Mouse (Mus musculus): ENCODE results near the gene C5ar2. TPM values are rescaled to one million over a fixed set of nuclear protein-coding genes. Genes with fewer than 3 reads are reported as not detected.
A peak's percentile ranks its signal among the peaks of the same experiment; 100 is the strongest.

The C5ar2 gene
- total RNA-seq (2014; rRNA removed; ENCODE audit: low replicate concordance) = 0.04 and 0.65 TPM in 2 replicates
- 0.60 and 0.67 TPM in 2 replicates for polyA plus RNA-seq (2015; fragmentation: Nextera tagmentation; extraction: Ambion mirVana)

DNA sequence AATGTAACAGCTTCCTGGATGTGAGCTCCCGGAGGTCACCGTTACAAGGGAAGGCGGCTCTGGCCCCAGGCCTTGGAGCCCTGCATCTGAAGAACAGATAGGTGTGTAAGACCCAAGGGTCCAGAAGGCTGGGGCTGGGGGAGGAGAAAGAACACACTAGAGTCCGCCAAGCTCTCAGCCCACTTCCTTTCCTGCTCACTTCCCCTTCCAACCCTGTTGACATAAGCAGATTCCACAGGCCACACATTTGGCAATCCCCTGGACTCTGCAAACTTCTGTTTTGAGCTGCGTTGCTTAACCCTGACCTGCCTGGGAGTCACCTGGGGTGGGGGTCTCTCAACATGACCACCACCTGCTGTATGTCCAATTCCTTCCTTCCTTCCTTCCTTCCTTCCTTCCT lies at the start of gene C5ar2:
TSS of gene C5ar2 (minus strand) at position 88 of the 400 bp plus-strand sequence.
- no peak within 1 kb of the TSS for H3K4me2 ChIP-seq (ENCODE audit: low read depth, low read length)
- H3K27ac ChIP-seq (ENCODE audit: low read depth) = peak within 1 kb of the TSS; percentile 13; the same call in 1 of the 2 replicates
- 0 out of 2 replicates have a peak, but pooled peaks have one; percentile 39 for ATAC-seq (ENCODE audit: insufficient read depth, low read depth)
- WGBS = 57% methylated on average over 5 of the region's 5 CpGs
- no peaks in the 10 kb centered on the region for H3K36me3 ChIP-seq (replicated peaks; ENCODE audit: control insufficient read depth, insufficient read depth, low read length)
- peak; percentile 60 for DNase-seq (ENCODE audit: low spot score)
- H3K4me1 ChIP-seq (ENCODE audit: control insufficient read depth, insufficient read depth) = 0 out of 2 replicates have a peak, but pooled peaks cover 6% of the 10 kb centered on the region
- no peaks in the 10 kb centered on the region for H3K9me3 ChIP-seq (replicated peaks; ENCODE audit: control insufficient read depth, low read length)
- no peaks in the 10 kb centered on the region for H3K27me3 ChIP-seq (ENCODE audit: control insufficient read depth, insufficient read depth, low read length)
- TF ChIP-seq CTCF (IDR thresholded peaks at IDR 0.05; ENCODE audit: low read depth) = no peak
- no peak for TF ChIP-seq EP300 (IDR thresholded peaks at IDR 0.05; ENCODE audit: low read depth)
- no peak within 1 kb of the TSS for H3K4me3 ChIP-seq (ENCODE audit: low read depth, low read length)
- no peak within 1 kb of the TSS for H3K9ac ChIP-seq (replicated peaks; ENCODE audit: low read depth, low read length)

DNA sequence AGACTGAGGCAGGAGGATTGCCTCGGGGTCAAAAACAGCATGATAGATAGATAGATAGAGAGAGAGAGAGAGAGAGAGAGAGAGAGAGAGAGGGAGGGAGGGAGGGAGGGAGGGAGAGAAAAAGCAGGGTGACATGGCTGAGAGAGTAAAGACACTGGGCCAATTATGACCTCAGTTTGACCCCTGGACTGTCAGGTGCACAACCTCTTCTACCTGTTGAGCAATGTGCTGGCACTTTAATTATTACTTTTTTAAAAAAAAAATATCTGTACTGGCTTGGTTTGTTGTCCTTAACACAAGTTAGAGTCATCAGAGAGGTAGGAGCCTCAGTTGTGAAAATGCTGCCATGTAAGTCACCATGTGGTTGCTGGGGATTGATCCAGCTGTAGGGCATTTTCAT lies 43.8 kb upstream of the C5ar2 start:
- TF ChIP-seq EP300 (IDR thresholded peaks at IDR 0.05; ENCODE audit: low read depth) = no peak
- TF ChIP-seq CTCF (IDR thresholded peaks at IDR 0.05; ENCODE audit: low read depth) = no peak
- DNase-seq (ENCODE audit: low spot score) (no peak), ATAC-seq (ENCODE audit: insufficient read depth, low read depth) (no peak)
- H3K27me3 ChIP-seq (ENCODE audit: control insufficient read depth, insufficient read depth, low read length) = no peaks in the 10 kb centered on the region
- no peak overlapping the region for H3K4me3 ChIP-seq (ENCODE audit: low read depth, low read length)
- H3K4me1 ChIP-seq (ENCODE audit: control insufficient read depth, insufficient read depth) = no peaks in the 10 kb centered on the region; the same call in 1 of the 2 replicates
- 70% methylated on average over 1 of the region's 1 CpGs for WGBS
- no peak overlapping the region for H3K27ac ChIP-seq (ENCODE audit: low read depth)
- no peak overlapping the region for H3K4me2 ChIP-seq (ENCODE audit: low read depth, low read length)
- H3K36me3 ChIP-seq (replicated peaks; ENCODE audit: control insufficient read depth, insufficient read depth, low read length) = peaks cover 15% of the 10 kb centered on the region
- H3K9me3 ChIP-seq (replicated peaks; ENCODE audit: control insufficient read depth, low read length) = no peaks in the 10 kb centered on the region
- H3K9ac ChIP-seq (replicated peaks; ENCODE audit: low read depth, low read length) = no peak overlapping the region

DNA sequence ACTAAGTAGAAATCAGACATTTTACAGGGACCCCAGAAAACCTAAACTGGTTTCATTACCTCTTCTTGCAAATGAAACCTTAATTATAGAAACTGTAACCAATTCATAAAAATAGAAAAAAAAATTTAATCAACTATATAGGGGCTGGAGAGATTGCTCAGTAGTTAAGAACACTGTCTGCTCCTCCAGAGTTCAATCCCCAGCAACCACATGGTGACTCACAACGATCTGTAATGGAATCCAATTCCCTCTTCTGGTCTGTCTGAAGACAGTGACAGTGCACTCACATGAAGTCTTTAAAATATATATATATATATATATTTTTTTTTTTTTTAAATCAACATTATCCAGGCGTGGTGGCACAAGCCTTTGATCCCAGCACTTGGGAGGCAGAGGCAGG lies 43.1 kb upstream of the C5ar2 start:
- H3K9ac ChIP-seq (replicated peaks; ENCODE audit: low read depth, low read length) = peak overlapping the region; percentile 81; the same call in 1 of the 2 replicates
- TF ChIP-seq CTCF (IDR thresholded peaks at IDR 0.05; ENCODE audit: low read depth) = no peak
- TF ChIP-seq EP300 (IDR thresholded peaks at IDR 0.05; ENCODE audit: low read depth) = no peak; the same call in 1 of the 2 replicates
- no peaks in the 10 kb centered on the region for H3K9me3 ChIP-seq (replicated peaks; ENCODE audit: control insufficient read depth, low read length)
- ATAC-seq (ENCODE audit: insufficient read depth, low read depth) (no peak), DNase-seq (ENCODE audit: low spot score) (no peak)
- peak overlapping the region; percentile 81 for H3K4me3 ChIP-seq (ENCODE audit: low read depth, low read length)
- WGBS = 84% methylated on average over 2 of the region's 2 CpGs
- peak overlapping the region; percentile 71 for H3K4me2 ChIP-seq (ENCODE audit: low read depth, low read length)
- H3K4me1 ChIP-seq (ENCODE audit: control insufficient read depth, insufficient read depth) = no peaks in the 10 kb centered on the region; the same call in 1 of the 2 replicates
- H3K27me3 ChIP-seq (ENCODE audit: control insufficient read depth, insufficient read depth, low read length) = no peaks in the 10 kb centered on the region
- peaks cover 23% of the 10 kb centered on the region for H3K36me3 ChIP-seq (replicated peaks; ENCODE audit: control insufficient read depth, insufficient read depth, low read length)
- peak overlapping the region; percentile 98 for H3K27ac ChIP-seq (ENCODE audit: low read depth)

DNA sequence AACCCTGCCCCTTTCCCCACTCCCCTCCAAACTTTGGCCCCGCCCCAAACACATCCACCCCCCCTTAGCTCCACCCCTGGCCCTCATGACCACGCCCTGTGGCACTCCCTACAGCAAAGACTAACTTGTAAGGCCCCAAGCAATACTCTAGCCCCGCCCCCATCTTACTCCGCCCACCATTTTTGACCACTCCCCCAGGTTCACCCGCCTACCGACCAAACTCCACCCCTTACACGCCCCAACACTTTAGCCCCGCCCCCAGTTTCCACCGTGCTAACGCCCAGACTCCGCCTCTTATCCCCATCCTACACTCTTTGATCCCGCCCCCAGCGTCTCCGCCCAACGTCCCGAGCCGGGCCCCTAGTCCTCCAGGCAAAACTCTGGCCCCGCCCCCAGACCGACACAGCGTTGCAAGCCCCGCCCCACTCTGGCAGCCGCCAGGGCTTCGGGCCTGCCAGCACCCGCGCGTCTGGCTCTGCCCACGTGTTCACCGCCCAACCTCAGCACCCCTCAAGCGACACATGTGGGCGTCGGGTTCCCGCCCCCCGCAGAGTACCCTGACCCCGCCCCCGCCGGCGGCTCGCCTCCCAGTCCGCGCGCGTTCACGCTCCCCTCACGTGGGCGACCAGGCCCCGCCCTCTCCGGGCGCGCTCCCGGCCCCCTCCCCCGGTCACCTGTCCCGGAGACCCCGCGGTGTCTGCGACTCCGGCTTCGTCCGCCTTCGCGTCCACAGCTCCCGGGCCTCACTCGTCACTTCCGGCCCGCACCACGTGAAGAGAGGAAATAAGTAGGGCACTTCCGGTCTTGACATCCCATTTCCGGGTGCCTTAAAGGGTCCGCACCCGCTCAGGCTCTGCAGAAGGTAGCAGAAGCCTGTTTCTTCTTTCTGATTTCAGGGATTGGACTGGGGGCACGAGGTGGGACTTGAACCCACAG lies 42.3 kb upstream of the C5ar2 start, which contains the start of gene Ccdc9:
TSS of gene Ccdc9 (minus strand) at position 770 of the 936 bp plus-strand sequence.
- H3K9me3 ChIP-seq (replicated peaks; ENCODE audit: control insufficient read depth, low read length) = no peaks in the 10 kb centered on the region
- no peak for TF ChIP-seq CTCF (IDR thresholded peaks at IDR 0.05; ENCODE audit: low read depth)
- TF ChIP-seq EP300 (IDR thresholded peaks at IDR 0.05; ENCODE audit: low read depth) = 0 out of 2 replicates have a peak, but pooled peaks have one; percentile 43
- H3K4me1 ChIP-seq (ENCODE audit: control insufficient read depth, insufficient read depth) = no peaks in the 10 kb centered on the region; the same call in 1 of the 2 replicates
- H3K27ac ChIP-seq (ENCODE audit: low read depth) = peak within 1 kb of the TSS; percentile 98
- H3K4me3 ChIP-seq (ENCODE audit: low read depth, low read length) = peak within 1 kb of the TSS; percentile 81
- DNase-seq (ENCODE audit: low spot score) = peak; percentile 99
- H3K27me3 ChIP-seq (ENCODE audit: control insufficient read depth, insufficient read depth, low read length) = no peaks in the 10 kb centered on the region
- 1% methylated on average over 60 of the region's 70 CpGs for WGBS
- peaks cover 30% of the 10 kb centered on the region for H3K36me3 ChIP-seq (replicated peaks; ENCODE audit: control insufficient read depth, insufficient read depth, low read length)
- H3K9ac ChIP-seq (replicated peaks; ENCODE audit: low read depth, low read length) = peak within 1 kb of the TSS; percentile 81
- peak; percentile 90 for ATAC-seq (ENCODE audit: insufficient read depth, low read depth)
- H3K4me2 ChIP-seq (ENCODE audit: low read depth, low read length) = peak within 1 kb of the TSS; percentile 71

DNA sequence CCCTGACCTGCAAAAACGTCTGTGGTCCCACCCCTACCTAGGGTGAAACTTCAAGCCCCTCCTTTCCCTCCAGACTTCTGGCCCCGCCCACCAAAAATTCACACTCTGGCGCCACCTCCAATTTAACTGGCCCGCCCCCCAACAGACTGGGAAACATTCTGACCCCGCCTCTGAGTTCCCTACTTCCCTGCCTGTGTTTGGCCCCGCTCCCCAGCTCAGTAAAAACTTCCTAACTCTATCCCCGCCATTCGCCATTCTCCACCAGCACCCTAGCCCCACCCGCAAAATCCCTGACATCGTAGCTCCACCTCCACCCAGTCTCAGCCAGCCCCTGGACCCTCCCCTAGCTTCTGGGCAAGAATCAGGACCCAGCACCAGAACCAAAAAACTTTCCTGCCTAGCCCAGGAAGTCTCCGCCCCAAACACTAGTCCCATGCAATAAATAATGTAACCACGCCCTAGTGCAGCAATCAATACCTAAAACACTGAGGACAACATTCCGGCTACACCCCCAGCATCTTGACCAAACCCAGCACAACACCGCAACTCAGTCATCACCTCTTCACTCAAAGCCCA lies 41.6 kb upstream of the C5ar2 start:
- peak; percentile 58 for DNase-seq (ENCODE audit: low spot score)
- 4% methylated on average over 14 of the region's 14 CpGs for WGBS
- Histone ChIP-seq H3K9me3 (replicated peaks; ENCODE audit: control insufficient read depth, low read length) (no peaks in the 10 kb centered on the region), H3K4me1 (ENCODE audit: control insufficient read depth, insufficient read depth) (no peaks in the 10 kb centered on the region; the same call in 1 of the 2 replicates), H3K27ac (ENCODE audit: low read depth) (peak overlapping the region; percentile 98), H3K27me3 (ENCODE audit: control insufficient read depth, insufficient read depth, low read length) (no peaks in the 10 kb centered on the region), H3K4me2 (ENCODE audit: low read depth, low read length) (peak overlapping the region; percentile 71), H3K4me3 (ENCODE audit: low read depth, low read length) (peak overlapping the region; percentile 81), H3K9ac (replicated peaks; ENCODE audit: low read depth, low read length) (peak overlapping the region; percentile 21), H3K36me3 (replicated peaks; ENCODE audit: control insufficient read depth, insufficient read depth, low read length) (peaks cover 37% of the 10 kb centered on the region)
- no peak for TF ChIP-seq EP300 (IDR thresholded peaks at IDR 0.05; ENCODE audit: low read depth)
- TF ChIP-seq CTCF (IDR thresholded peaks at IDR 0.05; ENCODE audit: low read depth) = no peak
- peak; percentile 21 for ATAC-seq (ENCODE audit: insufficient read depth, low read depth)
